Mouse (Mus musculus): ENCODE data around the gene Plac9b. TPM values are rescaled to one million over a fixed set of nuclear protein-coding genes. Genes with fewer than 3 reads are reported as not detected.
"Not testable (repeated sequence)": the region's sequence is repeated elsewhere in the genome, so short reads cannot be mapped to it uniquely, and the experiment has no call there.

The Plac9b gene
- polyA plus RNA-seq, 1 experiment from 2014 or later: 40.8 TPM

GRCm38 (mm10) chr14:26161156-26161555 lies 21.1 kb downstream of the Plac9b start:
- not testable (repeated sequence) for ATAC-seq (ENCODE audit: insufficient read depth, low FRiP score, low read depth); H3K4me2 ChIP-seq; H3K4me1 ChIP-seq; H3K9ac ChIP-seq; H3K4me3 ChIP-seq (replicated peaks); H3K27ac ChIP-seq; H3K9me3 ChIP-seq; H3K27me3 ChIP-seq (replicated peaks); H3K36me3 ChIP-seq
- no CpG with 5 or more reads among the region's 9 CpGs for WGBS

- H3K4me3 ChIP-seq (replicated peaks); H3K27ac ChIP-seq; H3K4me2 ChIP-seq; H3K36me3 ChIP-seq; H3K27me3 ChIP-seq (replicated peaks); H3K9me3 ChIP-seq; H3K9ac ChIP-seq; ATAC-seq (ENCODE audit: insufficient read depth, low FRiP score, low read depth); H3K4me1 ChIP-seq: not testable (repeated sequence)
- no CpG with 5 or more reads among the region's 7 CpGs for WGBS
Observed at GRCm38 (mm10) chr14:26156032-26156431, 26.2 kb downstream of the Plac9b start.

- H3K4me1 ChIP-seq; H3K4me2 ChIP-seq; H3K36me3 ChIP-seq; ATAC-seq (ENCODE audit: insufficient read depth, low FRiP score, low read depth); H3K4me3 ChIP-seq (replicated peaks); H3K27me3 ChIP-seq (replicated peaks); H3K9ac ChIP-seq; H3K9me3 ChIP-seq; H3K27ac ChIP-seq: not testable (repeated sequence)
- WGBS: no CpG with 5 or more reads among the region's 2 CpGs
Observed at GRCm38 (mm10) chr14:26147095-26147494, 35.2 kb downstream of the Plac9b start.

- H3K27me3 ChIP-seq (replicated peaks); H3K9ac ChIP-seq; H3K4me1 ChIP-seq; H3K4me2 ChIP-seq; ATAC-seq (ENCODE audit: insufficient read depth, low FRiP score, low read depth); H3K9me3 ChIP-seq; H3K4me3 ChIP-seq (replicated peaks); H3K36me3 ChIP-seq; H3K27ac ChIP-seq: not testable (repeated sequence)
- WGBS: no CpG with 5 or more reads among the region's 7 CpGs
Observed at GRCm38 (mm10) chr14:26119095-26119494, 63.2 kb downstream of the Plac9b start.

- no CpG with 5 or more reads among the region's 18 CpGs for WGBS
- not testable (repeated sequence) for H3K4me1 ChIP-seq; H3K4me3 ChIP-seq (replicated peaks); H3K9ac ChIP-seq; H3K27ac ChIP-seq; H3K27me3 ChIP-seq (replicated peaks); H3K36me3 ChIP-seq; H3K9me3 ChIP-seq; H3K4me2 ChIP-seq
- peak; percentile 35; the same call in 1 of the 2 replicates for ATAC-seq (ENCODE audit: insufficient read depth, low FRiP score, low read depth)
Observed at GRCm38 (mm10) chr14:26118550-26119000, 63.7 kb downstream of the Plac9b start.

- H3K9me3 ChIP-seq; H3K27me3 ChIP-seq (replicated peaks); H3K4me1 ChIP-seq; H3K9ac ChIP-seq; H3K4me3 ChIP-seq (replicated peaks); H3K27ac ChIP-seq; H3K36me3 ChIP-seq; H3K4me2 ChIP-seq: not testable (repeated sequence)
- ATAC-seq (ENCODE audit: insufficient read depth, low FRiP score, low read depth): peak; percentile 18; the same call in 1 of the 2 replicates
- no CpG with 5 or more reads among the region's 7 CpGs for WGBS
Observed at GRCm38 (mm10) chr14:26118150-26118549, 64.1 kb downstream of the Plac9b start, which contains the start of gene Duxbl2. Duxbl2 (plus strand) TSS chr14:26118349.

Other genes with a start within 250 kb of the Plac9b start
- 0.18 and 0.67 TPM in 2 replicates for gene Cphx1, start 244.2 kb downstream of the Plac9b start, polyA plus RNA-seq (2015; fragmentation: Nextera tagmentation; extraction: Ambion mirVana)
- gene Duxbl1, start 203.9 kb downstream of the Plac9b start, polyA plus RNA-seq (2015; fragmentation: Nextera tagmentation; extraction: Ambion mirVana): 2.0 and 2.3 TPM in 2 replicates
- gene Gm9780, start 139.8 kb downstream of the Plac9b start, polyA plus RNA-seq (2015; fragmentation: Nextera tagmentation; extraction: Ambion mirVana): 37.8 and 56.2 TPM in 2 replicates
- 49.1 and 66.8 TPM in 2 replicates for gene Tmem254c, start 115.1 kb downstream of the Plac9b start, polyA plus RNA-seq (2015; fragmentation: Nextera tagmentation; extraction: Ambion mirVana)
- not detected in 2 replicates for gene Cphx2, start 101.0 kb downstream of the Plac9b start, polyA plus RNA-seq (2015; fragmentation: Nextera tagmentation; extraction: Ambion mirVana)
- not detected in 2 replicates for gene Cphx3, start 100.2 kb downstream of the Plac9b start, polyA plus RNA-seq (2015; fragmentation: Nextera tagmentation; extraction: Ambion mirVana)
- gene Duxbl2, start 64.1 kb downstream of the Plac9b start, polyA plus RNA-seq (2015; fragmentation: Nextera tagmentation; extraction: Ambion mirVana): 0.73 and 1.6 TPM in 2 replicates
- gene Tmem254b, start 24.6 kb upstream of the Plac9b start, polyA plus RNA-seq (2015; fragmentation: Nextera tagmentation; extraction: Ambion mirVana): 42.2 and 54.3 TPM in 2 replicates
- 0.82 and 1.8 TPM in 2 replicates for gene Duxbl3, start 75.5 kb upstream of the Plac9b start, polyA plus RNA-seq (2015; fragmentation: Nextera tagmentation; extraction: Ambion mirVana)